Mouse (Mus musculus) gastrocnemius, adult 2 months (tissue): ENCODE data around the gene Ubald1. TPM values are rescaled to one million over a fixed set of nuclear protein-coding genes. Genes with fewer than 3 reads are reported as not detected.
A peak's percentile ranks its signal among the peaks of the same experiment; 100 is the strongest.

Source experiments
- DNase-seq: peaks from one replicate; pipeline ENCODE4 v3.0.0; 2022
- H3K27ac ChIP-seq: fragments of 200-600 bp; 2 replicates; pipeline ENCODE4 v1.8.1; 2022; ENCODE audit warnings: mild to moderate bottlenecking
- H3K4me3 ChIP-seq: fragments of 200-600 bp; 2 replicates; pipeline ENCODE4 v1.8.1; 2022; ENCODE audit warnings: mild to moderate bottlenecking, moderate library complexity
- CTCF ChIP-seq: fragments of 200-600 bp; IDR thresholded peaks from 2 replicates; pipeline ENCODE4 v1.8.1; 2022; ENCODE audit warnings: antibody characterized with exemption, mild to moderate bottlenecking, moderate library complexity
- intact Hi-C: fragments of 180-260 bp; cut with DNase I; formaldehyde crosslinking; loops from one replicate; pipeline ENCODE4 v1.15.1; 2025
- total RNA-seq, 2 experiments: library from RNA; stranded (reverse); gene quantifications; 2 replicates each; pipeline ENCODE4 v1.2.3; 2021

Gene Ubald1
- total RNA-seq, 2 experiments from 2014 or later: 30.3 to 44.8 TPM

GRCm38 (mm10) chr16:4910758-4911157 is 30.6 kb upstream of the Ubald1 start:
- no peak for DNase-seq
- Histone ChIP-seq H3K4me3 (no peak overlapping the region), H3K27ac (no peak overlapping the region)
- TF ChIP-seq CTCF: no peak
- intact Hi-C loops: no loop called here

- no peak overlapping the region for H3K4me3 ChIP-seq
- no peak for DNase-seq
- no peak overlapping the region for H3K27ac ChIP-seq
- peak; percentile 60 for TF ChIP-seq CTCF
- intact Hi-C loops: no loop called here
Observed at GRCm38 (mm10) chr16:4909745-4910144, 29.6 kb upstream of the Ubald1 start.

DNA sequence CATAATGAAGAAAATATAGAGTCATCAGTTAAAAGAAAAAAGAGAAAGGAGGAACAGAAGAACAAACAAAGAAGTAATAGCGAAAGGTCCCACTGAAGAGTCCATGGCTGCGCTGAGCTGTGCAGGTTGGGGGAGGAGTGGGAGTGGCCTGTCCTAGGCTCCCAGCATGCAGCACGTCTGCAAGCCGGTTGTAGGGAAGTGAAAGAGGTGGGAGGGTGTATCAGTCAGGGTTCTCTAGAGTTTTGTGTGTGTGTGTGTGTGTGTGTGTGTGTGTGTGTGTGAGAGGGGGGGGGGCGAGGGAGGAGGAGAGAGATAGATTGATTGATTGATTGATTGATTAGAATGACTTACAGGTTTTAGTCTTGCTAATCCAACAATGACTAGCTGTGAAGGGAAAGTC is 27.9 kb upstream of the Ubald1 start:
- intact Hi-C loops: no loop called here
- TF ChIP-seq CTCF: no peak

GRCm38 (mm10) chr16:4907386-4907785 is 27.3 kb upstream of the Ubald1 start:
- no peak for TF ChIP-seq CTCF
- Histone ChIP-seq H3K4me3 (no peak overlapping the region), H3K27ac (peak overlapping the region; percentile 38; the same call in 1 of the 2 replicates)
- intact Hi-C loops: no loop called here
- DNase-seq: peak; percentile 52

More for the DNA sequence above, 27.9 kb upstream of the Ubald1 start:
- DNase-seq: no peak
- Histone ChIP-seq H3K27ac (peak overlapping the region; percentile 38; the same call in 1 of the 2 replicates), H3K4me3 (no peak overlapping the region)

GRCm38 (mm10) chr16:4906559-4906958 is 26.4 kb upstream of the Ubald1 start:
- no peak for DNase-seq
- intact Hi-C loops: no loop called here
- no peak for TF ChIP-seq CTCF
- H3K27ac ChIP-seq: peak overlapping the region; percentile 81; the same call in 1 of the 2 replicates
- no peak overlapping the region for H3K4me3 ChIP-seq

- DNase-seq: peak; percentile 38
- H3K4me3 ChIP-seq: no peak overlapping the region
- intact Hi-C loops: no loop called here
- no peak for TF ChIP-seq CTCF
- peak overlapping the region; percentile 81 for H3K27ac ChIP-seq
Observed at GRCm38 (mm10) chr16:4905591-4905990, 25.5 kb upstream of the Ubald1 start.

DNA sequence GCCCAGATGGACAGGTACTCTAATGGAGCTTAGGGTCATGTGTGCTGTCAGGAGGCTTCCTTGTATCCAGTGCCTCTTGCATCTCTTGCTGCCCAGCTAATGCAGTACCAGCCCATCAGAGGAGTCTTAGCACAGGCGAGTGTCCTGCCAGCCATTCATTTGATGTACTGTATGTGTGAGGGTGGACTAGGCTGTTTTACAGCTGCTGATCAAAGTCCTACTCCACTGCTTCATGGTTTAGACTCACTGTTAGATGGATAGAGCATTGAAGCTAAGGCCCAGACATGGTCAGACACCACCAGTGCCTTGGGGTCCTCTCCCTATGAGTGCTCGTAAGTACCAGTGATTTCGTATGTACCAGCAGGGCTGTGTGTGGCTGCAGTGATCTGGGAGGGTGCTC is 24.8 kb upstream of the Ubald1 start:
- TF ChIP-seq CTCF: no peak
- peak overlapping the region; percentile 81 for H3K27ac ChIP-seq
- intact Hi-C loops: no loop called here
- DNase-seq: no peak
- no peak overlapping the region for H3K4me3 ChIP-seq

- Histone ChIP-seq H3K27ac (peak overlapping the region; percentile 81), H3K4me3 (no peak overlapping the region)
- peak; percentile 66 for DNase-seq
- intact Hi-C loops: loop anchor here (2.0 kb wide), 1 partner anchor 17 kb away; the partner anchor contains the start of gene Mgrn1
- TF ChIP-seq CTCF: no peak
Observed at GRCm38 (mm10) chr16:4903491-4904102, 23.5 kb upstream of the Ubald1 start.

- intact Hi-C loops: loop anchor here (2.0 kb wide), 1 partner anchor 16 kb away; the partner anchor contains the start of gene Mgrn1
- H3K27ac ChIP-seq: peak overlapping the region; percentile 81
- no peak for TF ChIP-seq CTCF
Observed at GRCm38 (mm10) chr16:4902390-4902789, 22.3 kb upstream of the Ubald1 start.

GRCm38 (mm10) chr16:4901167-4901566 is 21.1 kb upstream of the Ubald1 start:
- Histone ChIP-seq H3K4me3 (no peak overlapping the region), H3K27ac (no peak overlapping the region)
- no peak for DNase-seq
- intact Hi-C loops: no loop called here
- TF ChIP-seq CTCF: no peak

More at GRCm38 (mm10) chr16:4902390-4902789, 22.3 kb upstream of the Ubald1 start:
- no peak for DNase-seq
- H3K4me3 ChIP-seq: no peak overlapping the region

GRCm38 (mm10) chr16:4899711-4900110 is 19.6 kb upstream of the Ubald1 start:
- H3K4me3 ChIP-seq: no peak overlapping the region
- TF ChIP-seq CTCF: no peak
- DNase-seq: no peak
- no peak overlapping the region for H3K27ac ChIP-seq
- intact Hi-C loops: no loop called here

- intact Hi-C loops: no loop called here
- H3K4me3 ChIP-seq: no peak overlapping the region
- no peak for DNase-seq
- H3K27ac ChIP-seq: no peak overlapping the region
- TF ChIP-seq CTCF: no peak
Observed at GRCm38 (mm10) chr16:4898881-4899280, 18.8 kb upstream of the Ubald1 start.

DNA sequence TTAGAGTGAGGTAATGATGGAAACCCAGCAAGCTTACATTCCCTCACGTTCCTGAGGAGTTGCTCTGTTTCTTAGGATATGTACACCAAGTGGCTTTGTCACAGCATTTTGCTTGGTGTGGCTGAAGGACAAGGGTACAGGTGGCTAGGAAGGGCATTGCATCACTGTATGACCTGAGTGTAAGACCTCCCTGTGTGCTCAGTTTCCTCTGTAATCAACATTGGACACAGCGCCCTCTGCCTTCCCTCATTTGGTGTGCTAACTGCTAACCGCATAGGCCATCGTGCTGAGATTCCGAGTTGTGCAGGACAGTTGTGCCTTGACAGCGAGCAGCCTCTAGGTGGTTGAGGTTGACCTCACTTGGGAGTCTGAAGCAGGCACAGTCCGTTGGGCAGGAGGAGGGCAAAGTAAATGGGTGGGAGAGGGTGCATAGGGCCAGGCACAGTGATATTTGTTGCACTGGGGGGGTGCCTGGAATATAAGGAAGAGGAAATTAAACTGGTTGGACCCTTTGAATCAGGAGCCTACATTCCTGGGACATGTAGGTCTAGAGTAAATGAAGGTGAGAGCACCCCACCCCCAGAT is 17.1 kb upstream of the Ubald1 start:
- Histone ChIP-seq H3K4me3 (no peak overlapping the region; the same call in 1 of the 2 replicates), H3K27ac (peak overlapping the region; percentile 76)
- DNase-seq: no peak
- TF ChIP-seq CTCF: no peak
- intact Hi-C loops: no loop called here
